Mouse (Mus musculus): ENCODE data around the gene Mtmr2. TPM values are rescaled to one million over a fixed set of nuclear protein-coding genes. Genes with fewer than 3 reads are reported as not detected.

Mtmr2 gene
- polyA plus RNA-seq, 1 experiment from 2014 or later = 64.1 TPM

- H3K36me3 ChIP-seq (ENCODE audit: poor library complexity, severe bottlenecking) = peaks cover 17% of the 10 kb centered on the region
- no peaks in the 10 kb centered on the region for H3K9me3 ChIP-seq (replicated peaks)
- H3K27ac ChIP-seq = no peak overlapping the region
- H3K27me3 ChIP-seq = no peaks in the 10 kb centered on the region
- H3K4me2 ChIP-seq = no peak overlapping the region
- no peak overlapping the region for H3K4me3 ChIP-seq
- ATAC-seq = peak; percentile 80
- H3K4me1 ChIP-seq = no peaks in the 10 kb centered on the region
- no peak overlapping the region for H3K9ac ChIP-seq
- 75% methylated on average over 10 of the region's 10 CpGs for WGBS
Observed at GRCm38 (mm10) chr9:13848481-13849480, 100.6 kb downstream of the Mtmr2 start.

- 87% methylated on average over 3 of the region's 3 CpGs for WGBS
- H3K27me3 ChIP-seq = no peaks in the 10 kb centered on the region
- no peak overlapping the region for H3K4me2 ChIP-seq
- H3K4me3 ChIP-seq = no peak overlapping the region
- H3K27ac ChIP-seq = no peak overlapping the region
- H3K36me3 ChIP-seq (ENCODE audit: poor library complexity, severe bottlenecking) = no peaks in the 10 kb centered on the region
- no peaks in the 10 kb centered on the region for H3K9me3 ChIP-seq (replicated peaks)
- no peak overlapping the region for H3K9ac ChIP-seq
- no peaks in the 10 kb centered on the region for H3K4me1 ChIP-seq
- ATAC-seq = no peak
Observed at GRCm38 (mm10) chr9:13853876-13854275, 105.7 kb downstream of the Mtmr2 start.

Other genes starting within 250 kb of the Mtmr2 start
- gene Cep57, start 78.7 kb downstream of the Mtmr2 start, polyA plus RNA-seq (2015; fragmentation: Nextera tagmentation; extraction: Ambion mirVana) = 67.7 and 69.6 TPM in 2 replicates
- 26.7 and 29.0 TPM in 2 replicates for gene Fam76b, start 79.3 kb downstream of the Mtmr2 start, polyA plus RNA-seq (2015; fragmentation: Nextera tagmentation; extraction: Ambion mirVana)